Mouse (Mus musculus): ENCODE measurements at regions not wholly inside any gene's neighbourhood (a gene's known extent, or its start where the extent isn't known, plus 50 kb on each side); places are given as distances from the start of the nearest gene placed in this dataset.

DNA sequence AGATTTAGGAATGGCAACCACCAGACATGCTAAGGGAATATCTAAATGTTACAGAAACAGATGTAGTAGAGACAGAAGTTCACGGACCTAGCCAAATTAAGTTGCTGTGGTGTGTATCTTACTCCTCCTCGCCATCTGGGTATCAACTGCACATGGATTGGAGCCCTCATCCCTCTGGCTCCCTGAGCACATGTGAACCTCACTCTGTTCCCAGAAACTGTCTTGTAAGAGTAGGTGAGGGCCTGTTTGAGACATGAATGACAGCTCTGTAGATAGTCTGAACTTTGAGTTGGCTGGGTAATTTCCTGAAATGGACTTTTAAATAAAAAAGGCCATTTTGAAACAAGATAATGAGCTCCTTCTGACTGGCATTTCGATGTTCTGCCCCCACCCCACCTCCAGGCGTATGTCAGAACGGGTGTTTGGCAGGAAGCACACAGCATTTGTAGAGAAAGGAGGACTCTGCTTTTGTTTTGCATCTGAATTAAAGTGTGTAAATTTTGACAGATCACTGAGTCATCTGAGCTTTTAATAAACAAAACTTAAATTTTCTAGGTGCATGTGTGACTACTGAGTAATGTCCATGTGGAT lies 196.9 kb upstream of the Cep126 start:
- peak; percentile 39 to 66 for DNase-seq (ENCODE audit: low spot score in 2 of 2)

DNA sequence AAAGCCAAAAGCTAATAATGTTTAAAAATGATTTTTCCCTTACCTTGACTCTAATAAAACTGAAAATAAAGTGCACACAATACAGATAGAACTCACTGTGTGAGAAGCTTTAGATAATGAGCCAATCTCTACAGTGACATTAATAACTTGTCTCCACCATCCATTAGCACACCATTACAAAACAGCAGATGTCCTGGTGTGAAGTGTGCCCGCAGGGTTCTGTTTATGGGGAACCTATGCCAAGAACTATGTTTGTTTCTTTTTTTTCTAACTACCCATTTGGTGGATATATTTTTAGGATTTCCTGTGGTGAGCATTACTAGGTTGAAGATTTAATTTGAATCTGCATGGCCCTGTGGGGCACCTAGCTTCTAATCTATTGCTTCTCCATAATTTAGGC lies 203.3 kb upstream of the Trpc6 start:
- DNase-seq (ENCODE audit: low spot score in 2 of 2) = no peak

DNA sequence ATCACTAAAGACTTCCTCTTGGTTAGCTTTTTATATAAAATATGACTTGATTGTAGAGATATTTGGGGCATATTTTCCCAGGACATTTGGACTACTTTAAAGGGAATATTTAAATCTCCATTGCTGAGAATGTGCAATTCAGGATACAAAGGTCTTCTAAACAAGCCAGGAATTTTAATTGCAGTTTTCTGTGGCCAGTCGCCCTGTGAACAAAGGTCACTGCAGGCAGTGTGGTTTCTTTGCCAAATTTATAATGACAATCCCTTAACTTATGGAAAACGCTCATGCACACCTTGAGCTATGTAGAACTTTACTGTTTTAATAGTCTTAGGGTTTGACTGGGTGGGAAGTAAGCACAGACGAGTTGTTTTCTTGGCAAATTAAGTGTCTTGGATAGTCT lies 192.9 kb upstream of the Trpc6 start:
- no peak for DNase-seq (ENCODE audit: low spot score in 2 of 2)
